Mouse (Mus musculus): Measurements from ENCODE around the gene Lrwd1. TPM values are rescaled to one million over a fixed set of nuclear protein-coding genes. Genes with fewer than 3 reads are reported as not detected.

Lrwd1 gene
- total RNA-seq, 1 experiment, result 74.7 TPM

DNA sequence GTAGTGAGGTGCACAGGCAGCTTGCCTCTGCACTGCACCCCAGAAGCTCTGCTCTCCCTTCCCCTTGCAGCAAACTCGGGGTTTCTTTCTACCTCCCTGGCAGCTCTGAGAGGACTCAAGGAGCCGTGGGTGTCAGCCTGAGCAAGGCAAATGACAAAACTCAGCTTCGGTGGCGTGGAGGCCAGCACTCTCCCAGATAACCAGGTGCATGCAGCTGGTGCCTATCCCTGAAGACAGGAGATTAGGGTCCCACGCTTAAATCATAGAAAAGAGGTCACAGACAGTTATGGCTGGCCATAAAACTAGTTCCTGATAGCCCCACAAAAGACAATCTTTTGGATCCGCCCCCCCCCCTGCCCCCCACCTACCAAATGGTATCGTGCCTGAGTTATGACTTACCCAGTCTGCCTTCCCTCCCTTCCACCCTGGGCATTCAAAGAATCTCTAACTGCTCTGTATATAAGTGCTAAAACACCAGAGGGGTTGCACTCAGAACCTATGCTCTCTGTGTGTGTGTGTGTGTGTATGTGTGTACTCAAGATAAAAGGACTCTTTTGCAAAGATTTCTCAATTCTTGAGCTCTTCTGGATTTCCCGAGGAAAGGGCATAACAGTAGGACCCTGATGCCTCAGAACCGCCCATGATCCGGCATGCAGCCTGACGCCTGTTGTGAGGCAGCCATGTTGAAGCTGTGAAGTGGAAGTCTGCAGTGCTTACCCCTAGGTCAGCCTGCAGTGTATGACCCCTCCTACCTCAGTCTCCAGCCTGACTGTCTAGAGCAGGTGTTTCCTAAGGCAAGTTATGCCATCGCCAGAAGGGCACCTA, 8.9 kb upstream of the Lrwd1 start:
- Histone ChIP-seq H3K4me3 (ENCODE audit: insufficient read depth in 1 of 2, low read depth in 1 of 2, low read length in 2 of 2, poor library complexity in 1 of 2, severe bottlenecking in 1 of 2) (no peak overlapping the region), H3K4me1 (ENCODE audit: control insufficient read depth in 2 of 2, insufficient read depth in 2 of 2, low read length in 2 of 2, poor library complexity in 1 of 2) (no peaks in the 10 kb centered on the region), H3K9ac (ENCODE audit: insufficient read depth, low read depth, low read length, poor library complexity, severe bottlenecking) (no peak overlapping the region), H3K27ac (ENCODE audit: insufficient read depth, low read depth, low read length, poor library complexity, severe bottlenecking) (no peak overlapping the region), H3K9me3 (ENCODE audit: control insufficient read depth, insufficient read depth, low read depth, low read length) (no peaks in the 10 kb centered on the region), H3K36me3 (ENCODE audit: control insufficient read depth, insufficient read depth, low read length, poor library complexity, severe bottlenecking) (peaks cover 11% of the 10 kb centered on the region)
- no peak for DNase-seq (ENCODE audit: low read depth, low spot score)
- TF ChIP-seq CHD2 (IDR thresholded peaks at IDR 0.05; ENCODE audit: low read depth, low read length) (no peak), ZNF384 (IDR thresholded peaks at IDR 0.05; ENCODE audit: low read depth, low read length) (no peak), HCFC1 (IDR thresholded peaks at IDR 0.05; ENCODE audit: borderline replicate concordance, insufficient read depth, low read length) (no peak), ZC3H11A (IDR thresholded peaks at IDR 0.05; ENCODE audit: borderline replicate concordance, low read depth, low read length) (no peak), MAFK (IDR thresholded peaks at IDR 0.05; ENCODE audit: insufficient read depth, low read depth, low read length) (no peak)
- in situ Hi-C loops (cut with MboI; ENCODE audit: low sequenced_read_pairs in 2 of 2, unreplicated experiment in 2 of 2), result no loop called here

DNA sequence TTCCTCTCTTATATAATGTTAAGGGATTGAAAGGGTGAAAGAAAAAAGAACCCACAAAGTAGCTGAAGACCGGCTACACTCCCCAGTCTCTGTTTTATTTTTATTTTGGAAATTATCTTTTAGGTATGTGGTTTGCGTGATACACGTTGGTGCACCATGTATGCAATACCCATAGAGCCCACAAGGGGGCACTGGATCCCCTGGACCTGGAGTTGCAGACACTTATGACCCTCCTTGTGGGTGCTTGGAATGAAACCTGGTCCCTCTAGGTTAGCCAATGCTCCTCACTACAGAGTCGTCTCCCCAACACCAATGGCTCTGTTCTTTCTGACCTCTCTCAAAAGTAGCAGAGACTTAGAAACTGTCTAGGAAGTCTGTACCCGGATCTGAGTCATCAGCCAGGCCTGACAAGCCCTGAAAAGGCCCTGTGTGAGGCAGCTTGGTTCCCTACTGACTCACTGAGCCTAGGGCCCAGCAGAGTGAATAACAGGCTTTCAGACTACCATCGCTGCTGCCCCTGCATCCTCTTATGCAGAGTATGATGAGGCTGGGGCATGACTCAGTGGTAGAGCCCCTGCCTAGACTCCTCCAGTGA, 7.4 kb upstream of the Lrwd1 start:
- Histone ChIP-seq H3K36me3 (ENCODE audit: control insufficient read depth, insufficient read depth, low read length, poor library complexity, severe bottlenecking) (peaks cover 17% of the 10 kb centered on the region), H3K4me1 (ENCODE audit: control insufficient read depth in 2 of 2, insufficient read depth in 2 of 2, low read length in 2 of 2, poor library complexity in 1 of 2) (no peaks in the 10 kb centered on the region), H3K9ac (ENCODE audit: insufficient read depth, low read depth, low read length, poor library complexity, severe bottlenecking) (no peak overlapping the region), H3K27ac (ENCODE audit: insufficient read depth, low read depth, low read length, poor library complexity, severe bottlenecking) (no peak overlapping the region), H3K4me3 (ENCODE audit: insufficient read depth in 1 of 2, low read depth in 1 of 2, low read length in 2 of 2, poor library complexity in 1 of 2, severe bottlenecking in 1 of 2) (no peak overlapping the region), H3K9me3 (ENCODE audit: control insufficient read depth, insufficient read depth, low read depth, low read length) (no peaks in the 10 kb centered on the region)
- in situ Hi-C loops (cut with MboI; ENCODE audit: low sequenced_read_pairs in 2 of 2, unreplicated experiment in 2 of 2), result no loop called here
- TF ChIP-seq ZNF384 (IDR thresholded peaks at IDR 0.05; ENCODE audit: low read depth, low read length), result no peak
- TF ChIP-seq CHD2 (IDR thresholded peaks at IDR 0.05; ENCODE audit: low read depth, low read length), result no peak
- no peak for TF ChIP-seq HCFC1 (IDR thresholded peaks at IDR 0.05; ENCODE audit: borderline replicate concordance, insufficient read depth, low read length)
- no peak for TF ChIP-seq MAFK (IDR thresholded peaks at IDR 0.05; ENCODE audit: insufficient read depth, low read depth, low read length)
- no peak for TF ChIP-seq ZC3H11A (IDR thresholded peaks at IDR 0.05; ENCODE audit: borderline replicate concordance, low read depth, low read length)
- DNase-seq (ENCODE audit: low read depth, low spot score), result no peak

DNA sequence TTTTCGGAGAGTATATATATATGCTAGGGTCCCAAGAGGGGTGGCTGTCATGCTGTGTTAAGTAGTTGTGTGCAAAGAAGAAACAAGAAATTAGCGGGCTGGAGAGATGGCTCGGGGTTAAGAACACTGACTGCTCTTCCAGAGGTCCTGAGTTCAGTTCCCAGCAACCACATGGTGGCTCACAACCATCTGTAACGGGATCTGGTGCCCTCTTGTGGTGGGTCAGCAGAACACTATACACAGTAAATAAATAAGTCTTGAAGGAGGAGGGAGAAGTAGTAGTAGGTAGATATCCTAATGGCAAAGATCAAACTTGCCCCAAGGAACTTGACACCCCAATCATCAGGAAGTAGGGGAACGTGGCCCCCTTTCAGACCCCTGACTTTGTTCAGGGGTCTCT, 6.9 kb upstream of the Lrwd1 start:
- Histone ChIP-seq H3K9me3 (ENCODE audit: control insufficient read depth, insufficient read depth, low read depth, low read length) (no peaks in the 10 kb centered on the region), H3K9ac (ENCODE audit: insufficient read depth, low read depth, low read length, poor library complexity, severe bottlenecking) (no peak overlapping the region), H3K27ac (ENCODE audit: insufficient read depth, low read depth, low read length, poor library complexity, severe bottlenecking) (no peak overlapping the region), H3K4me3 (ENCODE audit: insufficient read depth in 1 of 2, low read depth in 1 of 2, low read length in 2 of 2, poor library complexity in 1 of 2, severe bottlenecking in 1 of 2) (no peak overlapping the region), H3K4me1 (ENCODE audit: control insufficient read depth in 2 of 2, insufficient read depth in 2 of 2, low read length in 2 of 2, poor library complexity in 1 of 2) (no peaks in the 10 kb centered on the region), H3K36me3 (ENCODE audit: control insufficient read depth, insufficient read depth, low read length, poor library complexity, severe bottlenecking) (peaks cover 17% of the 10 kb centered on the region)
- no peak for DNase-seq (ENCODE audit: low read depth, low spot score)
- in situ Hi-C loops (cut with MboI; ENCODE audit: low sequenced_read_pairs in 2 of 2, unreplicated experiment in 2 of 2), result no loop called here
- no peak for TF ChIP-seq CHD2 (IDR thresholded peaks at IDR 0.05; ENCODE audit: low read depth, low read length)

DNA sequence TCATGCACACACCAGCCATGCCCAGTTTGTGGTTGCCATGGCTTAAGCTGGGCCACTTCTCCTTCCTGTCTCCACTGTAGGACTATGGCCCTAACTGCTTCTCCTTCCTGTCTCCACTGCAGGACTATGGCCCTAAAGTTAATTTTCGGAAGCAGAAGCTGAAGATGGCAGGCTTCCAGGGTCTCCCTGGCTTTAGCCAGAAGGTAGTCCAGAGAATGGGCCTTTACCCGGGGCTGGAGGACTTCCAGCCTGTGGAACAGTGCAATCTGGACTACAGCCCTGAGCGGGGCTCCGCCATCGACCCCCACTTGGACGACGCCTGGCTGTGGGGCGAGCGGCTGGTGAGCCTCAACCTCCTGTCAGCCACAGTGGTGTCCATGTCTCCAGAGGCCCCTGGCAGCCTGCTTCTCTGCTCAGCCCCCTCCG, 4.2 kb upstream of the Lrwd1 start:
- DNase-seq (ENCODE audit: low read depth, low spot score), result no peak
- in situ Hi-C loops (cut with MboI; ENCODE audit: low sequenced_read_pairs in 2 of 2, unreplicated experiment in 2 of 2), result no loop called here
- H3K4me1 ChIP-seq (ENCODE audit: control insufficient read depth in 2 of 2, insufficient read depth in 2 of 2, low read length in 2 of 2, poor library complexity in 1 of 2), result 0 out of 4 replicates have a peak, but pooled peaks cover 0 to under 1% of the 10 kb centered on the region in 2 experiments
- H3K27ac ChIP-seq (ENCODE audit: insufficient read depth, low read depth, low read length, poor library complexity, severe bottlenecking), result no peak overlapping the region
- no peaks in the 10 kb centered on the region for H3K9me3 ChIP-seq (ENCODE audit: control insufficient read depth, insufficient read depth, low read depth, low read length)
- no peak overlapping the region for H3K4me3 ChIP-seq (ENCODE audit: insufficient read depth in 1 of 2, low read depth in 1 of 2, low read length in 2 of 2, poor library complexity in 1 of 2, severe bottlenecking in 1 of 2)
- no peak overlapping the region for H3K9ac ChIP-seq (ENCODE audit: insufficient read depth, low read depth, low read length, poor library complexity, severe bottlenecking)
- TF ChIP-seq HCFC1 (IDR thresholded peaks at IDR 0.05; ENCODE audit: borderline replicate concordance, insufficient read depth, low read length) (no peak), MAFK (IDR thresholded peaks at IDR 0.05; ENCODE audit: insufficient read depth, low read depth, low read length) (no peak), ZC3H11A (IDR thresholded peaks at IDR 0.05; ENCODE audit: borderline replicate concordance, low read depth, low read length) (no peak), ZNF384 (IDR thresholded peaks at IDR 0.05; ENCODE audit: low read depth, low read length) (no peak), CHD2 (IDR thresholded peaks at IDR 0.05; ENCODE audit: low read depth, low read length) (no peak)
- H3K36me3 ChIP-seq (ENCODE audit: control insufficient read depth, insufficient read depth, low read length, poor library complexity, severe bottlenecking), result peaks cover 17% of the 10 kb centered on the region
